Comparison of ENCODE assay signal across 10 mouse cellular contexts in genomic region chr9:60276351-60276750, GRCm38 (mm10).
DNase-seq lines count a peak whose midpoint lies in the region; ATAC-seq and TF ChIP-seq lines count a peak whose summit lies in the region.
"Had no signal": no experiment of that assay in that cellular context is flagged by ENCODE, and none has a peak within 500 bp of the region (broad histone marks: within the 10 kb centered on the region; RNA-seq: fewer than 3 reads in every experiment).

No protein-coding gene starts in this region.

- TF ChIP-seq CTCF in left cerebral cortex, adult 2 months (IDR thresholded peaks at IDR 0.05): peak; percentile 57
- peak; percentile 47; the same call in 1 of the 2 replicates for TF ChIP-seq CTCF in brain, embryonic 14.5 days (IDR thresholded peaks at IDR 0.05; ENCODE audit: borderline replicate concordance, extremely low read depth, insufficient read depth, insufficient read length)

- no peaks in the 10 kb centered on the region for H3K9me3 ChIP-seq in limb, embryonic 11.5 days (ENCODE audit: control insufficient read depth, low read length)
- H3K9me3 ChIP-seq: embryonic facial prominence, embryonic 15.5 days; megakaryocyte, embryonic 14.5 days had no signal

- H3K27me3 ChIP-seq in limb, embryonic 11.5 days (ENCODE audit: control insufficient read depth, insufficient read depth, low read length): no peaks in the 10 kb centered on the region
- H3K27me3 ChIP-seq: embryonic facial prominence, embryonic 15.5 days had no signal

- intact Hi-C loops in left cerebral cortex, adult 2 months (cut with DNase I): loop anchor here (2.0 to 5.0 kb wide), 3 partner anchors 32 to 271 kb away; partner anchors contain the start of gene Thsd4
- intact Hi-C loops in left cerebral cortex, postnatal 36 days (cut with DNase I): loop anchor here (10.0 kb wide), 1 partner anchor 248 kb away; the partner anchor contains the start of gene Thsd4

- no peaks in the 10 kb centered on the region for H3K36me3 ChIP-seq in limb, embryonic 11.5 days (ENCODE audit: control insufficient read depth, insufficient read depth, low read length)
- H3K36me3 ChIP-seq: embryonic facial prominence, embryonic 15.5 days had no signal

- no peak overlapping the region for H3K9ac ChIP-seq in limb, embryonic 11.5 days (ENCODE audit: low read length)
- H3K9ac ChIP-seq: embryonic facial prominence, embryonic 15.5 days had no signal

- H3K27ac ChIP-seq in left cerebral cortex, adult 2 months: no peak overlapping the region
- no peak overlapping the region for H3K27ac ChIP-seq in limb, embryonic 11.5 days (replicated peaks; ENCODE audit: low read depth, low read length)
- H3K27ac ChIP-seq: embryonic facial prominence, embryonic 15.5 days had no signal

- DNase-seq in left cerebral cortex, adult 2 months (ENCODE audit: extremely low spot score in 1 of 2, low spot score in 2 of 2): no peak
- no peak for DNase-seq in left cerebral cortex, adult 18-20 months (ENCODE audit: low spot score in 2 of 2)
- peak; percentile 58 for DNase-seq in brain, embryonic 14.5 days (ENCODE audit: low read depth)
- DNase-seq in forelimb bud, embryonic 11.5 days (ENCODE audit: low read depth, low spot score): peak; percentile 34
- DNase-seq in limb, embryonic 11.5 days (ENCODE audit: low spot score): peak; percentile 36
- no peak for DNase-seq in frontal cortex, postnatal 36 days (ENCODE audit: low spot score in 2 of 2)
- DNase-seq in left cerebral cortex, postnatal 36 days (ENCODE audit: low spot score in 2 of 2): no peak
- no peak for DNase-seq in ovary, postnatal 10 days (ENCODE audit: low spot score)

- ATAC-seq in limb, embryonic 11.5 days (ENCODE audit: insufficient number of reproducible peaks, low FRiP score, low TSS enrichment, low read depth): no peak

- no peak overlapping the region for H3K4me3 ChIP-seq in left cerebral cortex, adult 2 months
- H3K4me3 ChIP-seq in limb, embryonic 11.5 days (ENCODE audit: low read depth, low read length): no peak overlapping the region
- H3K4me3 ChIP-seq: embryonic facial prominence, embryonic 15.5 days; megakaryocyte, embryonic 14.5 days had no signal

- no peak for TF ChIP-seq POLR2A in brain, embryonic 14.5 days (IDR thresholded peaks at IDR 0.05; ENCODE audit: borderline replicate concordance, extremely low read depth, insufficient read depth, insufficient read length, poor library complexity, severe bottlenecking)

- peaks cover under 1% of the 10 kb centered on the region; the same call in 1 of the 2 replicates for H3K4me1 ChIP-seq in limb, embryonic 11.5 days (ENCODE audit: control insufficient read depth, insufficient read depth, low read length)

- no peak overlapping the region for H3K4me2 ChIP-seq in limb, embryonic 11.5 days (ENCODE audit: low read depth, severe bottlenecking)
- H3K4me2 ChIP-seq: embryonic facial prominence, embryonic 15.5 days had no signal

- 11% methylated on average over 5 of the region's 5 CpGs for WGBS in limb, embryonic 11.5 days

Comparison
In these comparisons a context has a peak if more than half of its experiments do, and no peak if none do; other contexts are left out.
1. DNase-seq: peak in brain, embryonic 14.5 days (single experiment), forelimb bud, embryonic 11.5 days (single experiment) and limb, embryonic 11.5 days (single experiment); none in left cerebral cortex, adult 2 months (0 of 2), left cerebral cortex, adult 18-20 months (0 of 2), frontal cortex, postnatal 36 days (0 of 2), left cerebral cortex, postnatal 36 days (0 of 2) and ovary, postnatal 10 days (single experiment).